Mouse (Mus musculus): Measurements from ENCODE around the gene Lmtk2. TPM values are rescaled to one million over a fixed set of nuclear protein-coding genes. Genes with fewer than 3 reads are reported as not detected.

Gene Lmtk2
- polyA plus RNA-seq, 1 experiment from 2014 or later: 1.2 TPM

DNA sequence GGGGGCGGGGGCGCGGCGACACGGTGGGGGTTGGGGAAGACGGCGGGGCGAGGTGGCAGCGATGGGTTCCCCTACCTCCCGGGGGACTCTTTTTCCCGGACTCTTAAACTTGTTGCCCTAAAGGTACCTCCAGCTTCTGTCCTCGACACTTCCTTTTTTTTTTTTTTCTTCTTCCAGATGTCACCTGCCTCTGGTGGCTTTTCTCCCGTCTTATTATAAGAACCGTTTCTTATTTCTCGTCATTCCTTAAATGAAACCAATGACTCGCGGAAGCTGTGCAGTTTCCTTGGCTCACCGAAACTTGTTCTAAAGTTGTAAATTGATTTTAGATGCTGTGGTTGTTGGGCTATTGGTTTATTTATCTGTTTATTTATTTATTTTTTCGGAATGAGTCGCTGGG lies 712 bp downstream of the Lmtk2 start:
- Histone ChIP-seq H3K36me3 (replicated peaks; ENCODE audit: insufficient read depth, low read length) (no peaks in the 10 kb centered on the region), H3K9me3 (ENCODE audit: low read length) (no peaks in the 10 kb centered on the region), H3K9ac (replicated peaks) (peak overlapping the region; percentile 95), H3K27ac (ENCODE audit: low read depth) (peak overlapping the region; percentile 68), H3K27me3 (ENCODE audit: insufficient read depth, low read length) (peaks cover 11% of the 10 kb centered on the region; the same call in 1 of the 2 replicates), H3K4me1 (ENCODE audit: insufficient read depth) (peaks cover 25% of the 10 kb centered on the region), H3K4me3 (ENCODE audit: low read depth, low read length) (peak overlapping the region; percentile 96), H3K4me2 (ENCODE audit: low read depth, low read length) (peak overlapping the region; percentile 99)
- no peak for ATAC-seq
- WGBS (ENCODE audit: insufficient replicate concordance): 2% methylated on average over 13 of the region's 20 CpGs
- no peak for TF ChIP-seq CTCF (IDR thresholded peaks at IDR 0.05; ENCODE audit: low read depth)
- TF ChIP-seq EP300 (IDR thresholded peaks at IDR 0.05; ENCODE audit: low read depth): no peak
- no peak for DNase-seq

DNA sequence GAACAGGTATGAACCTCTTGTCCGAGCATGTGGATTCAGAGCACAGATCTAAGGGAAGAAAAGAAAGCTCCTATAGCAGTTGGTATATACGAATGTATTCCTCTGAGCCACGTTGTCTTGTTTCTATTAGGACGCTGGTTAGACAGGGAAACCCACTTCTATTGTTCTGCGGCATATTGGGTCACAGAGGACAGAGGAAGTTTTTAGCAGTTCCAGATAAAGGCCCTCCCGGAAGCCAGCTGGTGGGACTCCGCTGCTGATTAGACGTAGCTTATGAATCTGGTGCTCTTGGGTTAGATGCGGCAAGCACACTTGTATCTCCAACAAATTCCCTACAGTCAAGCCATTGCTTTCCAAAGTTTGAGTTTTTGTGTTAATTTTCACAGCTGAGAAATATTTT lies 4.8 kb downstream of the Lmtk2 start:
- H3K27me3 ChIP-seq (ENCODE audit: insufficient read depth, low read length): no peaks in the 10 kb centered on the region
- no peak overlapping the region for H3K4me3 ChIP-seq (ENCODE audit: low read depth, low read length)
- TF ChIP-seq EP300 (IDR thresholded peaks at IDR 0.05; ENCODE audit: low read depth) (no peak), CTCF (IDR thresholded peaks at IDR 0.05; ENCODE audit: low read depth) (no peak)
- 0 out of 2 replicates have a peak overlapping the region, but pooled peaks have one; percentile 19 for H3K27ac ChIP-seq (ENCODE audit: low read depth)
- WGBS (ENCODE audit: insufficient replicate concordance): 23% methylated on average over 9 of the region's 9 CpGs
- H3K36me3 ChIP-seq (replicated peaks; ENCODE audit: insufficient read depth, low read length): no peaks in the 10 kb centered on the region
- DNase-seq (peak; percentile 22), ATAC-seq (no peak; the same call in 1 of the 2 replicates)
- 0 out of 2 replicates have a peak overlapping the region, but pooled peaks have one; percentile 24 for H3K4me2 ChIP-seq (ENCODE audit: low read depth, low read length)
- H3K4me1 ChIP-seq (ENCODE audit: insufficient read depth): peaks cover 26% of the 10 kb centered on the region
- H3K9ac ChIP-seq (replicated peaks): no peak overlapping the region
- H3K9me3 ChIP-seq (ENCODE audit: low read length): no peaks in the 10 kb centered on the region

DNA sequence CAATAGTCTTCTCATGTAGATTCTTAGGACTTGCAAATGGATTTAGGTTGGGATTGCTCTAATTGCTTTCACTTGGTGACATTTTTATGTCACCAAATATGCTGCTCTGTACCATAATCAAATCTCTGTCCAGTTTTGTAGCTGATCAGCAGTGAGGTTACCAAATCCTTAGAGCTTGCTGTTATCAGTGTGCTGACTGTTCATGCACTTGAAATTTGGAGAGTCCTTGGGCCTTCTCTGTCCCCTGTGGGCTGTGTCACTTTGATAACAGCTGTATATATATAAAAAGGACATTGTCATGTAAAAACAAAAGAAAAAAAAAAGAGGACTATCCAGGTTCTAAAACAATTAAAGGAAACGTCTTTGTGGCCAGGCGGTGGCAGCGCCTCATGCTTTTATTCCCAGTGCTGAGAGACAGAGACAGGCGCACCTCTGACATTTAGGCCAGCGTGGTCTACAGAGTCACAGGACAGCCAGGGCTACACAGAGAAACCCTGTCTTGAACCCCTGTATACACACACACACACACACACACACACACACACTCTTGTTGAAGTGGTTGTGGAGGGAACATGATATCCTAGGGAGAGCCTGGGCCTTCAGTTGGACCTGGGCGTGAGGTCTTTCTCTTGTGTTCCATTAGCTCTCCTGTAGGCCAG lies 5.4 kb downstream of the Lmtk2 start:
- Histone ChIP-seq H3K4me2 (ENCODE audit: low read depth, low read length) (no peak overlapping the region), H3K36me3 (replicated peaks; ENCODE audit: insufficient read depth, low read length) (no peaks in the 10 kb centered on the region), H3K27me3 (ENCODE audit: insufficient read depth, low read length) (no peaks in the 10 kb centered on the region), H3K9ac (replicated peaks) (no peak overlapping the region), H3K4me3 (ENCODE audit: low read depth, low read length) (no peak overlapping the region), H3K9me3 (ENCODE audit: low read length) (no peaks in the 10 kb centered on the region), H3K4me1 (ENCODE audit: insufficient read depth) (peaks cover 26% of the 10 kb centered on the region), H3K27ac (ENCODE audit: low read depth) (peak overlapping the region; percentile 35; the same call in 1 of the 2 replicates)
- DNase-seq: no peak
- no peak for TF ChIP-seq EP300 (IDR thresholded peaks at IDR 0.05; ENCODE audit: low read depth)
- TF ChIP-seq CTCF (IDR thresholded peaks at IDR 0.05; ENCODE audit: low read depth): 0 out of 2 replicates have a peak, but pooled peaks have one; percentile 10
- WGBS (ENCODE audit: insufficient replicate concordance): 59% methylated on average over 6 of the region's 6 CpGs
- peak; percentile 46 for ATAC-seq

DNA sequence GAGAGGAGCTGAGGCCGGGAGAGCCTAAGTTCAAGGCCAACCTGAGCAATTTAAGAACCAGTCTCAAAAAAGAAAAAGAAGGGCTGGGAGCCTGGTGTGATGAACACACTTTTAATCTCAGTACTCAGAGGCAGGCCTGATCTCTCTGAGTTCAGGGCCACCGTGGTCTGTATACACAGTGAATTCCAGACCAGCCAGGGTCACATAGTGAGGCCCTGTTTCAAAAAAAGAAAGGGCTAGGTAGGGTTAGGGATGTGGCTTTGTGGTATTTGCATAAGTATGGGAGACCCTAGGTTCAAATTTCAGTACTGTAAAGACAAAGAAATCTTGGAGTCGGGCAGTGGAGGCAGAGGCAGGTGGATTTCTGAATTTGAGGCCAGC lies 5.9 kb downstream of the Lmtk2 start:
- H3K4me1 ChIP-seq (ENCODE audit: insufficient read depth): peaks cover 24% of the 10 kb centered on the region
- TF ChIP-seq EP300 (IDR thresholded peaks at IDR 0.05; ENCODE audit: low read depth) (no peak), CTCF (IDR thresholded peaks at IDR 0.05; ENCODE audit: low read depth) (no peak)
- H3K9me3 ChIP-seq (ENCODE audit: low read length): no peaks in the 10 kb centered on the region
- H3K9ac ChIP-seq (replicated peaks): no peak overlapping the region
- ATAC-seq: no peak
- no peaks in the 10 kb centered on the region for H3K27me3 ChIP-seq (ENCODE audit: insufficient read depth, low read length)
- 55% methylated on average over 3 of the region's 3 CpGs for WGBS (ENCODE audit: insufficient replicate concordance)
- no peak overlapping the region for H3K4me3 ChIP-seq (ENCODE audit: low read depth, low read length)
- no peak for DNase-seq
- no peaks in the 10 kb centered on the region for H3K36me3 ChIP-seq (replicated peaks; ENCODE audit: insufficient read depth, low read length)
- H3K27ac ChIP-seq (ENCODE audit: low read depth): 0 out of 2 replicates have a peak overlapping the region, but pooled peaks have one; percentile 35
- H3K4me2 ChIP-seq (ENCODE audit: low read depth, low read length): no peak overlapping the region

DNA sequence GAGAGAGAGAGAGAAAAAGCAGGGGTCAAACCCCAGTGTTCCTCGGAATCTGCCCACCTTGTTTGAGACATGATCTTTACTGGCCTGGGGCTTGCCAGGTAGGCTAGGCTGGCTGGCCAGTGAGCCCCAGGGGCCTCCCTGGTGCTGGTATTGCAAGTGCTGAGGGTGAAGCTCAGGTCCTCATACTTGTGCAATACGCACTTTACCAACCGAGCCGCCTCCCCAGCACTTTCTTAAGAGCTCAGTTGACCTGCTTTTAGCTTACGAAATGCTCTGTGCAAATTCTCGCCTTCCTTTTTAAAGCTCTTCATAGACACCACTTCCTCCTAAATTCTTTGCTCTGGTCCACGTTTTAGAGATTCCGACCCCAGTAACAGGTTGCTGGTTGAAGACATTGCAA lies 9.0 kb downstream of the Lmtk2 start:
- peak; percentile 36 for DNase-seq

DNA sequence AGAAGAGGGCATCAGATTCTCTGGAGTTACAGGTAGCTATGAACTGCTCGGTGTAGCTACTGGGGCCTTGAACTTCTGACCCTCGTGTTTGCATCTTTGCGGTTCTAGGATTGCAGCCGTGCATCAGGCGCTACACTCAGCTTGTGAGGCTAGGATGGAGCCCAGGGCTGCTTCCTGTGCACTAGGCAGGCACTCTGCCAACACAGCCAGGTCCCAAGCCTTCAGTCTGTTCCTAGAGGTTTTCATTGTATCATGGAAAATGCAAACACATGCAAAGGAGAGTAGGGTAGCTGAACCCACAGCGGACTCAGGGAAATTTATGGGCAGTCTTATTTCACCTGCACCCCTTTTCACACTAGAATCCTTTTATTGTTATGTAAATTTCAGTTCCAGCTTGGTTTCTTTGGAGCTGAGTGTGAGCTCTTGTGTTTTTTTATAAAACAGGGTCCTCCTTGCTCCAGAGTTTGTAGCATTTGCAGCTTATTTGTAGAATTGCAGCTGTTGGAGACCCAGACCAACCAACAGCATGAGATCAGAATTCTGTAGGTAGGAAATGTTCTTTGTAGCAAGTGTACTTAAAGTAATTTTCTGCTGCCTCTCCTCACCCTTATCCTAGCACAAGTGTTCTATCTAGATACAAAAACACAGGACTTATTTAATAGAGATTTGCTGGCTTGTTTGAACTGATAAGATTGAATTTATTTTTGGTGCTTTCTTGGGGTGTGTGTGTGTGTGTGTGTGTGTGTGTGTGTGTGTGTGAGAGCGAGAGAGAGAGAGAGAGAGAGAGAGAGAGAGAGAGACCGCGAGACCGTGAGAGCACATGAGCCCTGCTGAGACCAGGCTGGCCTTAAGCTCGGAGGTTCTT lies 12.6 kb downstream of the Lmtk2 start:
- 72% methylated on average over 11 of the region's 11 CpGs for WGBS (ENCODE audit: insufficient replicate concordance)
- no peak for ATAC-seq
- Histone ChIP-seq H3K27me3 (ENCODE audit: insufficient read depth, low read length) (no peaks in the 10 kb centered on the region), H3K4me3 (ENCODE audit: low read depth, low read length) (no peak overlapping the region), H3K9ac (replicated peaks) (no peak overlapping the region), H3K36me3 (replicated peaks; ENCODE audit: insufficient read depth, low read length) (no peaks in the 10 kb centered on the region), H3K4me2 (ENCODE audit: low read depth, low read length) (no peak overlapping the region), H3K9me3 (ENCODE audit: low read length) (no peaks in the 10 kb centered on the region), H3K27ac (ENCODE audit: low read depth) (no peak overlapping the region), H3K4me1 (ENCODE audit: insufficient read depth) (peaks cover 21% of the 10 kb centered on the region)
- DNase-seq: no peak
- no peak for TF ChIP-seq CTCF (IDR thresholded peaks at IDR 0.05; ENCODE audit: low read depth)
- TF ChIP-seq EP300 (IDR thresholded peaks at IDR 0.05; ENCODE audit: low read depth): no peak

More for the DNA sequence above, 9.0 kb downstream of the Lmtk2 start:
- Histone ChIP-seq H3K4me1 (ENCODE audit: insufficient read depth) (peaks cover 19% of the 10 kb centered on the region), H3K4me2 (ENCODE audit: low read depth, low read length) (no peak overlapping the region), H3K36me3 (replicated peaks; ENCODE audit: insufficient read depth, low read length) (no peaks in the 10 kb centered on the region), H3K9me3 (ENCODE audit: low read length) (no peaks in the 10 kb centered on the region), H3K27me3 (ENCODE audit: insufficient read depth, low read length) (no peaks in the 10 kb centered on the region), H3K27ac (ENCODE audit: low read depth) (no peak overlapping the region), H3K9ac (replicated peaks) (no peak overlapping the region), H3K4me3 (ENCODE audit: low read depth, low read length) (no peak overlapping the region)
- 71% methylated on average over 8 of the region's 8 CpGs for WGBS (ENCODE audit: insufficient replicate concordance)
- TF ChIP-seq CTCF (IDR thresholded peaks at IDR 0.05; ENCODE audit: low read depth): no peak
- peak; percentile 27; the same call in 1 of the 2 replicates for TF ChIP-seq EP300 (IDR thresholded peaks at IDR 0.05; ENCODE audit: low read depth)
- no peak for ATAC-seq

Measured in liver, postnatal 0 days (tissue).